Mouse (Mus musculus): Measurements from ENCODE around the gene Mfsd14a.

DNA sequence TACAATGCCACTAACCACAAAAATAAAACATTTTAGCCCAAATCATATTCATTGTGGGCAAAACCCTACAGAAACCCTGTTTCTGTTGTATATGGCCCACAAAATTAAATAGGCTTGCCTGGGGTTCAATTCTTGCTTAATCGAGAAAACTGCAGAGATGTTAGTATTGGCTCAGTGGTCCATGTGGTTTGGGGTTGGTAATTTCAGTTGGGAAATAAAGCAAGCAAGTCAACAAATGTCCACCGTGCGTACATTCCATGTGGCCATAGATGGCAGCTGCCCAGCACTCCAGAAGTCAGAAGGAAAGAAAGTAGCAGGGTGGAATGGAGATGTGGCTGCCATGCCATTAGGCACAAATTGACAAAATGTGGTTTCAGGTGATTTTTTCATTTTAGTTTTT is 29.5 kb downstream of the Mfsd14a start:
- no peak for TF ChIP-seq GATA1 (IDR thresholded peaks at IDR 0.05; ENCODE audit: borderline replicate concordance, low read length)
- no peak for TF ChIP-seq FLI1 (IDR thresholded peaks at IDR 0.05; ENCODE audit: low read length)

Measured in megakaryocyte, embryonic 14.5 days (primary cell).